Mouse (Mus musculus): ENCODE results near the gene Il33.
A peak's percentile ranks its signal among the peaks of the same experiment; 100 is the strongest.
"Not testable (repeated sequence)": the region's sequence is repeated elsewhere in the genome, so short reads cannot be mapped to it uniquely, and the experiment has no call there.

Gene Il33

DNA sequence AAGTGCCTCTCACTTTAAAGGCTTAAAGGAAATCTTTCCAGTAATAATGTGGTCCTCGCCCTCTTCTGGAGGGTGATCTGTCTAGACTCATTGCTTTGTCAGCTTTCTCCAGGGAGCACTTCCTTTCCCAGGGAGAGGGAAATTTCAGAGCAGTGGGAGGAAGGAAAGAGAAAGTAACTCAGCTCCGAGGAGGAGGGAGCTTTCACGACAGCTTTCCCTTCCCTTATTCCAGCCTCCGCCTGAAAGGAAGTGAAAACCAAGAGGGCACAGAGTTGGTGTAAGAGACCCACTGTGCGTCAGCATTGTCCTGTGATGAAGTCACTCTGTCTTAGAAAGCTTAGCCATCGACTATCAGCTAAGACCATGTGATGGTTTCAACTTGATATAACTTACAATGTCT is 15.3 kb downstream of the Il33 start:
- no peak for DNase-seq (ENCODE audit: low read depth, low spot score)

DNA sequence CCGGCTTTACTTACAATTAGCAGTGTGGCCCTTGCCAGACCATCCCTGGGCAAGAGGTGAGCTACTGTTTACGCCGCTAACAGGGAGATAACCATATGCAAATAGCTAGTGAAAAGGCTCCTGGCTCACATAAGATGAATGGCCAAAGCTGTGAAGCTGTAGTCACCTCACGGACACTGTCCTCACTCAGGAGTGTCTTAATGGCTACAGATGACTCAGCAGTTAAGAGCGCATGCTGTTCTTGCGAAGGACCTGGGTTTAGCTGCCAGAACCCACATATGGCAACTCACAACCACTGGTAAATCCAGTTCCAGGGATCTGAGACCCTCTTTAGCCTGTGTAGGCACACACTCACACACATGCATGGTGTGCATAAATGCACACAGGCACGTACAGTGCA is 16.3 kb downstream of the Il33 start:
- DNase-seq (ENCODE audit: low read depth, low spot score): no peak

DNA sequence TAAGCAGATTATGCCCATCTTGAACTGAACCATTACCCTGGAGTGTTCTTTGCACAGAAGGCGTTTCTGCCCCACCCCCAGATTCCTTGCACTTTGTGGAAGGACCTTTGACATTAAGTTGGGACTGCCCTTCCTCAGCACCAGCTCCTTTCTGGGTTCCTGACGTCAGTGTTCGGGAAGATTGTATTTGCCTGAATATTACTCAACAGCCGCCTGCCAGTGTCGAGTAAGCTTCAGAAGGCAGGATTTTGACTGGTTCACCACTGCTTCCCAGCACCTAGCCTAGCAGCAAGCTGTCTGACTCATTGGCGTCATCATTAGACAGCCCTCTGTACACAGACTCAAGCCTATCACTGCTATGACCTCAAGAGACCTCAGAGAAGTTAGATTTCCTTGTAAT is 17.4 kb downstream of the Il33 start:
- no peak for DNase-seq (ENCODE audit: low read depth, low spot score)

DNA sequence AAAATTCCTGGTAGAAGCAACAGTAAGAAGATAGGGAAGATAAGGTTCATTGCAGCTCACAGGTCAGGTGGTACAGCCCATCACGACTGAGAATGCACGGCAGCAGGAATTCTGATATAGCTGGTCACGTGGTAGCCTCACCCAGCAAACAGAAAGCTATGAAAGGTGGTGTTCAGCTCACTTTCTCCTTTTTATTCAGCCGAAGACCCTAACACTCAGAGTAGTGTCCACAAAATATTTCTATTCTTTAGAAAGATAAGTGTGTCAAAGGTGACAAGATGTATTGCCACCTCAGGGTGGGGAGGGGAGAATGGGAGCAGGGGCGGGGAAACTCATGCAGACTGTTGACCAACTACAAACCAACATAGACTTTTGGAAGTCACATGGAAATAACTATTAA is 19.5 kb downstream of the Il33 start:
- DNase-seq (ENCODE audit: low read depth, low spot score): no peak

DNA sequence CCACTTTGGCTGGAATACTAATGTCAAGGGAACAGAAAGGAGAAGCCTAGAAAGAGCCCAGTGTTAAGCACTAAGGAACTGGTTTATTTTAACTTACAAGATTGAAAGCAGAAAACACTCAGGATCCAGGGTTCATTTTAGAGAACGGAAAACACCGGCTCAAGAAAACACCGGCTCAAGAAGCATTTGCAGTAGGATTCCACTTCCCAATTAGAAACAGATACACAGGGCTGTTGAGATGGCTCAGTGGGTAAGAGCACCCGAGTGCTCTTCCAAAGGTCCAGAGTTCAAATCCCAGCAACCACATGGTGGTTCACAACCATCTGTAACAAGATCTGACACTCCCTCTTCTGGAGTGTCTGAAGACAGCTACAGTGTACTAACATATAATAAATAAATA is 20.0 kb downstream of the Il33 start:
- not testable (repeated sequence) for DNase-seq (ENCODE audit: low read depth, low spot score)

DNA sequence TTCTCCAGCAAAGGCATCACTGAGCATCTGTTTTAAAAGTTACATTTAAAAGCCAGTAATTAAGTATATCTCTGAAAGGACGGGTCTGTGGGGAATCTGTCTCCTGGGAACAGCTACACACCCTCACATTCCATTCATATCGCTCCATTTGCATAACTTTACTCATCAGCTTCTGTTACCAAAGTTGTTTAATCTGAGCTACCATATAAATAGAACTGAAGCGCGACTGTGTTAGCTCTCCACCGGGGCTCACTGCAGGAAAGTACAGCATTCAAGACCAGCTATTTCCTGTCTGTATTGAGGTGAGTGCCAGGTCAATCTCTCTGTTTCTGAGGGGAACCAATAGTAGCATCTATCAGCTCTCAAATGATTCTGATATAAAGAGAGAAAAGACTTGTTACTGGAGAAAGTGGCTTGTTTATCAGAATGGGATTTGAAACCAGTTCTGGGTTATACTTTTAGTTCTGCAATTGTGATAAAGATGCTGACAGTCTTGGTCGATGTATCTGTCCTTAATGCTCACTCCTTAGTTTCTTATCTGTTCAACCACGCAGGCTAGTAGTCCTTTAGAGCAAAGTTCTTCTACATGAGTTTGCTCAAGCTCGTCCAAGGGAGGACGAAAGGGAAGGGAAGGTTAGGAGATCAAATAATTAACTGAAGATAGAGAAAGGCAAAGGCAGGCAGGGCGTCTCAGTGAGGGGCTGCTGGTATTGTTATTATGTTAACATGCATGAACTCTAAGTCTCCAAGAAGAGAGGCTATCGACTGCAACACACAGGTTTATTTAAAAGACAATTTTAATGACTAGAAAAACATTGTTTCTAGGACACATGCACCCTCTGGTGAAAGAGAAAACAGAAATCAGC is 20.9 kb downstream of the Il33 start:
- peak; percentile 24 for DNase-seq (ENCODE audit: low read depth, low spot score)

DNA sequence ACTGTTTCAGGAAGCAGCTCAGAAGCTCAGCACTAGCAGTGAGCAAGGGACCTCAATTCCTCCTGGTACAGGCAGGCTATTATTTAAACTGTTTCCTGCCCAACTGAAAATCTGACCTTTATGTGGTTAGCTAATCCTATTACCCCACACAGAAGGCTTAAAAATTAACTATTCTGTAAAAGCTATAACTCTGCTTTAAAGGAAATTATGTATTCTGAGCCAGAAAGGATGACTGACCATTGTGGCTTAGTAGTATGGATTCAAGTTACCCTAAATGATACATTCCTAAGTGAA is 21.5 kb downstream of the Il33 start:
- no peak for DNase-seq (ENCODE audit: low read depth, low spot score)

DNA sequence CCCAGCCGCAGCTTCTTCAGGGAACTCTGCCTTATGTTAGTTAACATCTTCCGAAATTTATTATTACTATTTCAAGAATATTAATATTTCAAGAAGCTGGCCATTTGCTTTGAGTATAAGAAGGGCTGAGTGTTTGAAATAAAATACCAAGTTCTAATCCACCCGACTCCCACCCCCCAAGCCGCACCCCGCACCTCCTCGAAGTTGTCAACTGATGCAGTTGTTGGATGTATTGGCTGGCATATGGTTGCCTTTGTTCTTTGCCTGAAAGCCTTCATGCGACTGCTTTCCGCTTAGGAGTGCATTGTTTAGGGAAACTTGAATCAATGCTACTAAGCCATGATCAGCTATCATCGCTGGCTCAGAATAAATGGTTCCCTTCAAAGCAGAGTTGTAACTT is 22.1 kb downstream of the Il33 start:
- DNase-seq (ENCODE audit: low read depth, low spot score): no peak

DNA sequence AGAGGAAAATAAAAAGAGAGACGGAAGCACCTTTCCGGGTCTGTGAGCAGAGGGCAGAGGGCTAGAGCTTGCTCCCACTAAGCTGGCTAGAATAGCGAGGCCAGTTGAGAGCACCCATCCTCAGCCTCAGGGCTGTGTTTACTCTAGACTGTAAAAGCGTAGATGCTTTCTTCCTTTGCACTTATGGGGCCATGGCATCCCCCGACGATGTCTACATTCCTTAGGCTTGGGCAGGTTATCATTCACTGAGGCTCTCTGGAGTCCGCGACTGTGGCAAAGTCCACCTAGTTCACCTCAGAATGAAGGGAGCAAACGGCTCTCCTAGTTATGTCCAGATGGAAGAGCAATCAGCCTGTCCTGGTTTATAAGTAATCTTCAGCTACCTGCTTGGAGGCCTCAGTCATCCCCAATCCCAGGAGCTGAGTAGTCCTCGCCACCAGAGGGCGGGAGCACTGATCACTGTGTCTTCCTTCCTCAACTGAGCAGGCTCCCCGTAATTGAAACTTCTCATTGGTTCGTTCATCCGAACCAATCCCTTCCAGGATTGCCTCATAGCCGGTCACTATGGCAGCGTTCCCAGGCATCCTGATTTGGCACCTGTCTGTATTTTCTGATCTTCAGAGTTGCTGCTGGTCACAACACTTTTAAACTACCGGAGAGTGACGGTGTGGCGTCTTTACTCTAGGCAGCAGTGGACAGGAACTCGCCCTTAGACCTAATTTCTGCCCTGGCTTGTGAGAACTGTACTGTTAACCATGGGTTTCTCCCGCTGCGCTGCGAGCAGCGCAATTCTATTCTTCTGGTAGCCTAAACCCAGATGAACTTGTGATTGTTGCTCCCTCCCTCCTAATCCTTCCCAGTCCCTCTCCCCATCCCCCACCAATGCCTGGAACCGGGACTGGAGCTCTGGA is 23.2 kb downstream of the Il33 start:
- DNase-seq (ENCODE audit: low read depth, low spot score): peak; percentile 62

DNA sequence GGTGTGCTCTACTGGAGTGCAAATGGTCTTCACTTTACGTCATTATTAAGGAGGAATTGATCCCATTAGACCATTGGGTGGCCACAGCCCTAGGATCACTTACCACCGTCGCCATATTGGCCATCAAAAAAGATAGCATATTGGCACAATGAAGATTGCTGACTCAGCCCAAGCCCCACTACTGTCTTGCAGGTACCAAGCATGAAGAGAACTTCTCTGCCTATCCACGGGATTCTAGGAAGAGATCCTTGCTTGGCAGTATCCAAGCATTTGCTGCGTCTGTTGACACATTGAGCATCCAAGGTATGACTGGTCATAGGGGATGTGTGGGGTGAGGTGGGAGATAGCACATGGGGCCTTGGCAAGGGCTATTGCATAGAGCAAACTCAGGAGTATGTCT is 27.6 kb downstream of the Il33 start:
- DNase-seq (ENCODE audit: low read depth, low spot score): no peak

DNA sequence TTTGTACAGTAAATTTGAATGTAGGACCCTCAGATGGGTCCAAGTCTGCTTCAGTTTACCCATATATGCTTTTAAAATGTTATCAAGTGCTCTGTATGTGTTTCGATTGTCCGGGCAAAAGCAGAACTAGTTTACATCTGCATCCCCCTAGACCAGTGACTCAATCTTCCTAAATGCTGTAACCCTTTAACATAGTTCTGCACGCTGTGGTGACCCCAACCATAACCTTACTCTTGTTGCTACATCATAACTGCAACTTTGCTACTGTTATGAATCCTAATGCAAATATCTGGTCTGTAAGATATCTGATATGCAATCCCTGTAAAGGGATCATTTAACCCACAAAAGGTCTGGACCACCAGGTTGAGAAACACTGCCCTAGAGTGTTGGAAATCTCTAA is 28.9 kb downstream of the Il33 start:
- DNase-seq (ENCODE audit: low read depth, low spot score): no peak

DNA sequence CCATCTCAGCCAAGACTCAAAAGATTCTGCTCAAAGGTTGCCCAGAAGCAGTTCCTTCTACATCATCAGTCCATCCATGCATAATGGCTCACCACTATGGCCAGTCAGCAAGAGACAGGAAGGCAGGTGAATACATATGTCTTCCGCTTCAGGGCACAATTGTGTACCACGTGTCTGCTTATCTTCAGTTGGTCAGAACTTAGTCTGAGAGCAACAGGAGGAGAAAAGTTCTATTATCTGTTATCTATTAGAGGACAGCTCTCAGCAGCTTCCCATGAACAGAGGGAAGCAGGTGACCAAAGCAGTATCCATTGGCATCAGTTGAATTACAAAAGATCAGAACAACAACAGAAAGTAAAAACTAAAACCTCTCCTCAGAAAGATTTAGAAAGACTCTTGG is 30.5 kb downstream of the Il33 start:
- no peak for DNase-seq (ENCODE audit: low read depth, low spot score)

DNA sequence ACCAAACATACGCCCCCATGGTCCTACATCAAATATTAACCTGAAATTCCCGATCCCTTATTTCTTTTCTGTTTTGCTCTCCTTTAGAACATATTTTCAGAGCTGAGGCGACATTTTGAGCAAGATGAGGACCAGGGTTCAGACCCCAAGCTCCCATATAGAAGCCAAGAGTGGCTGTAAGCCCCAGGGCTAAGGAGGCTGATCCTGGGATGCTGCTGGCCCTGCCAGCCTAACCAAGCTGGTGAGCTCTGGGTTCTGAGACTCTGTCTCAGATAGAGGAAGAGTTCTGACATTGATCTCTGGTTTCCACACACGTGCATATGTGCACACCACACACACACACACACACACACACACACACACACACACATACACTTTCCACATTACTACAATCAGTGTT is 36.0 kb downstream of the Il33 start:
- DNase-seq (ENCODE audit: low read depth, low spot score): no peak

DNA sequence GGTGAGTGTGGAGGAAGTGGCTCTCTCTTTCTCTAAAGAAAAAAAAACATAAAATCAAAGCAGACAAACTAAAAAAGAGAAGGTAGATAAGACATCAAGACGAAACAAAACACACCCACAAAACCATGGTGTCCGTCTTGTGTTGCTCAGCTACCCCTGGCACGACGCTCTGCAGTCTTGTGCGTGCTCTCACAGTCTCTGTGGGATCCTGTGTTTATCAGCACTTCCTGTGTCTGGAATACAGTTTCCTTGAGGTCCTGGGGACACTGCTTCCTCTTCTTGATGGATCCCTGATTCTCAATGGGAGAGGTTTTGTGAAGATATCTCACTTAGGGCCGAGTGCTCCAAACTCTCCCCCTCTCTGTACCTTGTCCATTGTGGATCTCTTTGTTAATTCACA is 36.9 kb downstream of the Il33 start:
- DNase-seq (ENCODE audit: low read depth, low spot score): no peak

DNA sequence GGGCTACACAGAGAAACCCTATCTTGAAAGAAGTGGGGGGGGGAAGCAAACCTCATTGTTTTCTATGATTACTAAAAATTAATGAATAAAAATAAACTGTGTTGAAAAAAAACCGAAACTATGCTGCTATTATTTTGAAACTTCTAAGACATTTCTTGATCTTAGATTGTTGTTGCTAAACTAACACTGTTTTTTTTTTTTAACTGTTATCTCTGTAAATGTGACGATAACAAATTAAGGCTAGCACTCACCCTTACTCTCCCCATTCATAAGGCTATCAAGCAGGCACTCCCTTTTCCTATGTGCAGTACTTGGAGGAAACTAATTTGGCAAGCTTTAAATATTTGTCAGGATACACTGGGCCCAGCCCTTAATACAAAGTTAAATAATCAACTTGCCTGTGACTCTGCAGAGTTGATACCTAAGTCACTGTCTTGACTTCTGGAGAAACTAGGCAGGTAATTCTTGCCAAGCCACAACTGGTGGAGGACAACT is 38.7 kb downstream of the Il33 start:
- no peak for DNase-seq (ENCODE audit: low read depth, low spot score)

DNA sequence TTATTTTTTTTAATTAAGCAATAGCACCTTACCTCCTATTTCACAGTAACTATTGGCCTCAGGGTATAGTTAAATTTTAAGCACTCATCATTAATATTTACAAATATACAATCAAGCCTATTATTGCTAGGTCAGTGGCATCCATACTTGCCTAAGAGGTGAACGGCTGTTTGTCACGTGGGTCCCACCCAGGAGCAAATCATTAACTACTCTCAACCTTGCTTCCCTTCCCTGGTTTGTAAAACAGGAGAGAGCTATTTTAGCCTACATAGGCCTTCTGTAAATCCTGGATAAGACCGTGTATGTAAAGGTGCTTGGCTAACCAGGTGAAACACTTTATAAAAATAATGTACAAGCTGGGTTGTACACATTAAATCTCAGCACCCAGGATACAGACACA is 43.0 kb downstream of the Il33 start:
- no peak for DNase-seq (ENCODE audit: low read depth, low spot score)

DNA sequence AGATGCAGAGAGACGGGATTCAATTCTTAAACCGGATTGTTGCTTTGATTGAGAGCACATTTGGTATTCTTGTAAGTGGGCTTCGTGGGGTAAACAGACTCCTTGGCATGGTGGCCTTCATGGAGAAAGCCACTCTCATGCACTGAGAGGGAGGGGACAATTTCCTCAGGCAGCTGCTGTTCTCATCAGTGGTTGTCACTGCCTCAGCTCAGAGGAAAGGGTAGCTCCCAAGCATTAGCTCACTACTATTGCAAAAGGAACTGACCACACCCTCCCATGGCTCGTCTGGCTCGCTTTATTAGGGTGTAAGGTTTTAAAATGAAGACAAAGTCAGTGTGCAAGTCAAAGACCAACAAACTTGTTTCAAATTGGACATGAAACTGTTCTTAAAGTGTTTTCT is 48.5 kb downstream of the Il33 start:
- DNase-seq (ENCODE audit: low read depth, low spot score): no peak

DNA sequence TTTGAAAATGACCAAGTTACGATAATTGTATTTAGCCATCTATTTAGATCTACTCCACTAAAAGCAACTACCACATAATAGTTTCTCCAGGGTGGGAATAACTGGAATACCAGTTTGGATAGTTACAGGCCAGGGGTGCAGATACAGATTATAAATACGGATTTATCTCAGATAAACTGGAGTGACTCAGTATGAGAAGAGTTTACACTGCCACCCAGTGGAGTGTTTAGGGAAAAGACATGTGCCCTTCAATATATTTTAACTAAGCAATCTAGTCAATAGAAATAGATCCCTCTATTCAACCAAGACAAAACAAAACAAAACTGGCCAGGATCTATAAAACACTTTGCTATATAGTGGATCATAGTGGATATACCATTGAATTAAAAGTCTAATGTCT is 53.9 kb downstream of the Il33 start:
- DNase-seq (ENCODE audit: low read depth, low spot score): no peak

DNA sequence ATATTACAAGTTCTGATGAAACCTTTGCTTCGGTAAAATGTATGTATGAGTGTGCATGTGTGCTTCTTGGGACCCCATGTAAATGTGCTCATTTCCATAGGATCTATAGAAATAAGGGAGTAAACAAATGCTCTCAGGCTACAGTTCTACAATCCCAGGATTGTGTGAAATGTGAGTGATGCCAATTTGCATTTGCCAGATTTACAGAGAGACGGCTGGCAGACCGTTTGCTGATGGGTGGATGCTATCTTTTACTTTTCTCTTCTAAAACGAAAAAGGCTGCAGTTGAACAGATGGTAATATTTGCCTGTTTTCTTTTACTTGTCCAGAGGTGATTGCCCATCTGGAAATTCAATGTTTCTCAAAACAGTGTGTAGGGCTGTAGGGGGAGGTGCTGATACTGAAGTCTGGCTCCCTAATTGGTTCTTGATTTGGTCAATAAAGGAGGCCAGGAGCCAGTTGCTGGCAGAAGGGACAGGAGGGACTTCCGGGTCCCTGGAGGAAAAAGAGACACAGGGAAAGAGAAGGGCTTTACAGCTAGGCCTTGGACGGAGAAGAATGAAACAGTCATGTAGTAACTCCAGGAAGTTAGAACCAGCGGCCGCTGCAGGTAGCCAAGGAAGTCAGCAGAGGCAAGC is 54.7 kb downstream of the Il33 start:
- DNase-seq (ENCODE audit: low read depth, low spot score): no peak

DNA sequence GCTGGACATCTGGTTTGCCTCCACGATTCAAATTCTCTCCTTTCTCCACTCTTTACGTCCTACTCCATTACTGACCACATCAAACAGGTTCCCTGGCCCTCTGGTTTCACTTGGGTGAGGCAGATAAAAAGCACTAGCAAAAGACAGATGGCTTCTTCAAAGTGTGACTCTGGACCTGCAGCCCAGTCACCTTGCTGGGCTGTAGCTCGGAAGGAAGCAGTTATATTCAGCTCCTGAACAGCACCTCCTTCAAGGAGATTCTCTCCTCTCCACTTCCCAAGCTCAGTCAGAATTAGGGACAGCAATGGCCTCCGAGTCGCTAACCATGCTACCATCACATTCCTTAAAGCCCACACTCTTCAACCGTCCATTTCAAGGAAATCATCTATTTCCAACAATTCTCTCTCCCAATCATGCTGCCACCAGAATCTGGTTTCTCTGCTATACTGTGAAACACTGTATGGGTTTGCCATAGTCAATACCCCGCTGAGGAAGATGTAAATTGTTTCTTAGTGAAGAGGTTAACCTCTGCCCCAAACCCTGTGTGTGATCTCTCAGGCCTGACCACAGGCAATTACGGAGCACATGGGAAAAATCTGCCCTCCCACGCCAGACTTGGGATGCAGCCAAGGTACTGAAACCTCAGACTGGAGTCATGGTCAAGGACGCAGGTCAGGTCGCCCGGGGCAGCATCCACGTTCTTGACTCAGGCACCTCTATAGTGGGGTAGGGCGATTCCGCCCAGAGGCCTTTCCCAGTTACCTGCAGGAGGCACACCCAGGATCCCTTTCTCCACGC is 59.5 kb downstream of the Il33 start:
- no peak for DNase-seq (ENCODE audit: low read depth, low spot score)

DNA sequence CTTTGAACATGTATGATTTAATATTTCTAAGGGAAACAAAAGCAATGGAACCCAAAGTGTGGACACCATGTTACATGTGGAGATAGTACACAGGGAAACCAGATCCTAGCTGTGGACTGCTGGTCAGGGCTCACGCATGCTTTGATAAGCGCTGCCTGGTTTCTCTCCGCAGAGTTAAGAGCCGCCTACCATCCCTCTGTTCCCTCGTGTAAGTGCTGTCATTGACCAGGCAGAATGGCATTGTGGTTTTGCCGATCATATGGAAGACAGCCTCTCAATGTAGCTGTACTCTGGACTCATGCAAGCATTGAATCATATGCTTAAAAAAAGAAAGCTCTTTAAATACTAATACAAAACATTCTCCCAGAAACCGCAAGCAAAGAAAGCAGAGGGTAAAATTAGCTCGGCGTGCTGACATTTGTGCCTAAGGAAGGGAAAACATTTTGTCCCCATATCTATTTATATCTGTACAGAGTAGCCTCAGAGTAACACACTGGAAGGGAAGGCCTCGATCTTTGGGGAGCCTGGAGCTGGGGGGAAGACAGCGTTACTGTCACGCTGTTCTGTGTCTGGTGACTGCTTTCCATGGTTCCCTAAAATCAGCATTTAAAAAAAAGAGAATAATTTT is 61.7 kb downstream of the Il33 start:
- DNase-seq (ENCODE audit: low read depth, low spot score): no peak
